Mouse (Mus musculus) urinary bladder, postnatal 4 days (tissue): ENCODE measurements at regions not wholly inside any gene's neighbourhood (a gene's known extent, or its start where the extent isn't known, plus 50 kb on each side); places are given as distances from the start of the nearest gene placed in this dataset.

Source experiments
- DNase-seq, 2 experiments: peaks; one replicate each; pipeline ENCODE4 v3.0.0; 2021 to 2022; ENCODE audit warnings: low spot score in 2 of 2

DNA sequence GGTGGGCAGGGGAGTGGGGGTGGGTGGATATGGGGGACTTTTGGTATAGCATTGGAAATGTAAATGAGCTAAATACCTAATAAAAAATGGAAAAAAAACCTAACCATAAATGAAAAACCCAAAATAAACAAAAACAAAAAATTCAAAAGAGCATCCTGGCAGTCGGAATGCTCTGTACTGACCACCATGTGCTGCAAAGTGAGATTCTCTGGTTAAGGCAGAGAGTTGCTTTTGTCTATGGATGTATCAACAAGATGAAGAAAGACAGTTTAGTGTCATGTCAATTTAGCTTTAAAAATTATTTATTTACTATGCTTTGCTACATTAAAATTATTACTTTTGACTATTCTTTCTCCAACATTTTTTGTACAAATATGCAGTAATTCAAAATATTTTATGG lies 88.5 kb downstream of the E330014E10Rik start:
- DNase-seq: no peak

GRCm38 (mm10) chr5:95864725-95865492 lies 89.1 kb downstream of the E330014E10Rik start:
- DNase-seq: no peak

- no peak for DNase-seq
These were observed 89.7 kb downstream of the E330014E10Rik start for GRCm38 (mm10) chr5:95865516-95865915.

DNA sequence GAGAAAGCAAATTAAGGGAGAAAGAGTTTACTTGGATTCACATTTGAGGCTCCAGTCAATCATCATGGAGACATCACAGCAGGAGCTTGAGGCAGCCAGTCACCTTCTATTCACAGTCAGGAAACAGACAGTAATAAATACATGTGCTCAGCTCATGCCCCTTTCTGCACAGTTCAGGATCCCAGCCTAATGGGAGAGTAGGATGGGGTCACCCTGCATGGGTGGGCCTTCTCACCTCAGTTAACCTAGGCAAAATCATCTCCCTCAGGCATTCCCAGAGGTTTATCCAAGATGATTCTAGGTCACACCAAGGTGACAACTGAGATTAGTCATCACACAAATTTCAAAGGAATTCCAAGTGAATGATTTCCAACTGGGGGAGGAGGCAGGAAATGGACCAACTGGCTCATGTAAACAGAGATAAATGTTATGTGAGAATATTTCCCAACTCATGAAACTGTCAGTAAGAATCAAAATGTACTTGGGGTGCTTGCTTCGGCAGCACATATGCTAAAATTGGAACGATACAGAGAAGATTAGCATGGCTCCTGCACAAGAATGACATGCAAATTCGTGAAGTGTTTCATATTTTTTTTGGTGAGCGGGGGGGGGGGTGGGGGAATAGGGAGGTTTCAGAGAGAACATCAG lies 89.8 kb upstream of the Cxcl13 start:
- DNase-seq: no peak

- no peak for DNase-seq
These were observed 86.4 kb upstream of the Cxcl13 start for GRCm38 (mm10) chr5:95870336-95870845.

GRCm38 (mm10) chr5:95874969-95875368 lies 81.8 kb upstream of the Cxcl13 start:
- no peak for DNase-seq

DNA sequence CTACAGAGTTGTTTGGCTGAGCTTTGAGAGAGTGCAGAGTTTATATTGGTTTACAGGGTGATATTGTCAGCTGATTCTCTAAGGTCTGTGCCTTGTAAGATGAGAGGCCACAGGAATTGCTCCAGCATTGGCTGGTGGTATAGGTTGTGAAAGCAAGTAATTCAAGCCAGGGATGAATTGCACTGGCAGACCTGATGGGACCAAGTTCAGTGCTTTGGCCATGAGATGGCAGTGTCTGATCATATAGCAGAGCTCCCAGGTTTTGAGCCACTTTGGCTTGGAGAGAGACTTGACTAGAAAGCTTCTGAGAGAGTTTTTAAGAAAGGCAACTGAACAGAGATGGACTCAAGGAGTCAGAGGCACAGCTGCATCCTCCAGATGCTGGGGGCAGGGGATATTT lies 75.8 kb upstream of the Cxcl13 start:
- DNase-seq: peak in 1 of 2 experiments; percentile 22
